Mouse (Mus musculus): ENCODE measurements around the gene Rcl1.

Rcl1 gene

GRCm38 (mm10) chr19:29113746-29114649, 12.8 kb downstream of the Rcl1 start:
- DNase-seq (ENCODE audit: low spot score), result no peak

DNA sequence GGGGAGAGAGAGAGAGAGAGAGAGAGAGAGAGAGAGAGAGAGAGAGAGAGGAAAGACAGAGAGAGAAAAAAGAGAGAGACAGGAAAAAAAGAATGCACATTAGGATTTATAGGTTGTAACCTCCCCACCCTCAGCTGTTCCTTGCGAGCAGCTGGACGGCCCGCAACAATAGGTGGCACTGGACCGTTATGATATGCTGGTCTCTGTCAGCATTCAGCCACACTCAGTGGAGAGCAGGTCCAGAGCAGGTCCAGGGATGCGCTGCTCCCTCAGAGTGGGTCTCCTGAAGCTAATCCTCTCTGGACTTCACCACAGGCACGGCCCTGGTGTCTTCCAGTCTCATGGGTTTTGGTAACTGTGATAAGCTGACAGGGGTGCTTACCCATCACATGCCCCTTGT, 15.6 kb downstream of the Rcl1 start:
- no peak for DNase-seq (ENCODE audit: low spot score)

DNA sequence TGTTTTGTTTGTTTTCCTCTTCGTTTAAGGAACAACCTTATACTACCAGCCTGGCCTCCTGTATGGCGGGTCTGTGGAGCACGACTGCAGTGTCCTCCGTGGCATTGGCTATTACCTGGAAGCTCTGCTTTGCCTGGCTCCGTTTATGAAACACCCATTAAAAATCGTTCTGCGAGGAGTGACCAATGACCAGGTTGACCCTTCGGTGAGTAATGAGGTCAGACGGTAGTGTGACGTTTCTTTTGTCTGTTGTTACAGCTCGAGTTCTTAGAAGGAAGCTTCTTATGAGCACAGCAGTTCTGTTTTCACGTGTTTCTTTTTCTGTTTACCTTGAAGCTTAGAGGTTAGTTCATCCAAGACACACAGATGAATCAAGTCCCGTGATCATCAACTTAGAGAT, 17.0 kb downstream of the Rcl1 start:
- DNase-seq (ENCODE audit: low spot score), result no peak

GRCm38 (mm10) chr19:29120311-29120710, 19.1 kb downstream of the Rcl1 start:
- DNase-seq (ENCODE audit: low spot score), result no peak

DNA sequence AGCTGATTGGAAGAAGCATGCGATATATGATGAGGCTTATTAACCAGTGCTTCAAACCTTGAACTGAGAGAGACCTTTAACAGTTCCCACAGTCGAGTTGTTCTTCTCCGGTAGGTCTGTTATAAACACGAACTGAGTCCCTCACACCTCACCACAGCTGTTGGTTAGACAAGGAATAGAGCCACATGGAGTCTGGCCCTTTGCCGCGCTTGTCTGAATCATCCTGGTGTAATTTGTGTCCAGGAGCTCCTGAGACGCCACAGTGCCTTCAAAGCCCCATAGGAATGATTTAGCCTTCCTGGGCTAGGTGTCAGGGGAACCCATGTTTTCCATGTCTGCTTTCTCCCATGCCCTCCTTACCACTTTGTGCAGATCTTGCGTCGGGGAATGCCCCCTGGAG, 20.2 kb downstream of the Rcl1 start:
- DNase-seq (ENCODE audit: low spot score), result no peak

GRCm38 (mm10) chr19:29124886-29125585, 23.9 kb downstream of the Rcl1 start:
- no peak for DNase-seq (ENCODE audit: low spot score)

DNA sequence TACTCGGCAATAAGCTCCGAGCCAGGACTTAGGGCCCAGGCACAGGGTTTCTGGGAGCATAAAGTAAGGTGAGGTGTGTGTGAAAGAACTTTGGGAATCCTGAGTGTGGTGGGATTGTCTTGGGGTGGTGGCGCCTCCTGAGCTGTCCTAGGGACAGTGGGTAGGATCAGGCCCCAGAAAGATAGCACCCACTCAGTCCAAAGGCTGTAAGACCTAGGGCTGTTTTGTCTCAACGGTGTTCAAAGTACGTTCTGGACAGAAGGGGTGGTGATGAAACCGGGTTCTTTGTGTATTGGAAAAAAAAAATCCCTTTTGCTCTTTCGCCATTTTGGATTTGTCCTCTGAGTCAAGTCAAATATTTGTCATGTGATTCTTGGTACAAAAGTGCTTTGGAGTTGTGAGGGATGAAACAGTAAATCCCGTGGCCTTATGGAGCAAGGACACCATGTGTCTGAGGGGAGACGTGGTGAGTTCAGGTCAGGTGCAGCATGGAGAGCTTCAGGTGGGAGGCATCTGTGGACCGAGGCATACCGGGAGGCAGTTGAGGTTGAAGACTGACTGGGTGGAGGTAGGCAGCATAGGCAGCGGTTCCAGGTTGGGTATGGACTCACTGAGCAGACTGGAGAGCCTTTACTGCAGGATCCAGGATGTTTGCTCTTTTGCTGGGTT, 25.3 kb downstream of the Rcl1 start:
- no peak for DNase-seq (ENCODE audit: low spot score)

- DNase-seq (ENCODE audit: low spot score), result no peak
These were observed 26.2 kb downstream of the Rcl1 start for GRCm38 (mm10) chr19:29127331-29127730.

GRCm38 (mm10) chr19:29128217-29128616, 27.0 kb downstream of the Rcl1 start:
- no peak for DNase-seq (ENCODE audit: low spot score)

GRCm38 (mm10) chr19:29129551-29129950, 28.4 kb downstream of the Rcl1 start:
- DNase-seq (ENCODE audit: low spot score), result no peak

GRCm38 (mm10) chr19:29131171-29131570, 30.0 kb downstream of the Rcl1 start:
- no peak for DNase-seq (ENCODE audit: low spot score)

DNA sequence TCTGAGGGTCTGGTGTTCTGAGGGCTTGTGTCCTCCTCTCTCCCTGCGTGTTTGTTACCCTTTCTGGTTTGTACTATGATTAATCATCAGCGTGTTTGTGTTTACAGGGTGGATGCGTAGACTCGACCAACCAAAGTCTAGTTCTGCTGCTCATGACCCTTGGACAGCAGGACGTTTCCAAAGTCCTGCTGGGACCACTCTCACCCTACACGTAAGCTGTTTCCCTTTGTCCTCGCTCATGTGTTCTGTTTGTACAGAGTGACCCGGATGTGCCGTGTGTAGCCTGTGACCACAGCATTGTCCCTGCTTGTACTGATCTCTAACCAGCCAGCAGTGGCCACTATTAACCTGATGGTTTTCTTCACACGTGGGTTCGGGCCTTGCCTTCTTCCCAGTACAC, 33.1 kb downstream of the Rcl1 start:
- DNase-seq (ENCODE audit: low spot score), result no peak

GRCm38 (mm10) chr19:29135172-29135736, 34.1 kb downstream of the Rcl1 start:
- DNase-seq (ENCODE audit: low spot score), result no peak

GRCm38 (mm10) chr19:29138546-29139270, 37.5 kb downstream of the Rcl1 start:
- peak; percentile 32 for DNase-seq (ENCODE audit: low spot score)

GRCm38 (mm10) chr19:29139699-29140456, 38.7 kb downstream of the Rcl1 start:
- peak; percentile 78 for DNase-seq (ENCODE audit: low spot score)

- DNase-seq (ENCODE audit: low spot score), result no peak
These were observed 39.8 kb downstream of the Rcl1 start for GRCm38 (mm10) chr19:29140933-29141332.

- DNase-seq (ENCODE audit: low spot score), result no peak
These were observed 41.1 kb downstream of the Rcl1 start for GRCm38 (mm10) chr19:29142307-29142706.

GRCm38 (mm10) chr19:29145421-29145820, 44.2 kb downstream of the Rcl1 start:
- DNase-seq (ENCODE audit: low spot score), result no peak

DNA sequence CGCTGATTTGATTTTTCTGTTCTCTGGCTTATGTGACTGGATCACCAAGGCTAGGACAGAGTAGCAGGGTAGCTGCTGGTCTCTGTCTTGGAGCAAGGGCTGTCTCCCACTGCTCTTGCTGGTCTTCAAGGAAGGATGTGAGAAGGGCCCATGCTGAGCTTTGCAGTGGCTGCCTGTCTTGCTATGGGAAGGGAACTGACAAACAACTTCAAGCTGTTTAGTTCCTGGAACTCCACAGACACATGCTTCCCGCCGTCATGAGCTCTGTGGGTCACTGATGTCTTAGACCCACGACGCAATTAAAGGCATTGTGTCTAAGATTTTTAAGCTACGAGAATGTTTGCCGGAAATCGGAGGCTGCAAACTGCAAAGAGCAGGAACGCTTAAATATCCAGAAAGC, 45.6 kb downstream of the Rcl1 start:
- DNase-seq (ENCODE audit: low spot score), result no peak

DNA sequence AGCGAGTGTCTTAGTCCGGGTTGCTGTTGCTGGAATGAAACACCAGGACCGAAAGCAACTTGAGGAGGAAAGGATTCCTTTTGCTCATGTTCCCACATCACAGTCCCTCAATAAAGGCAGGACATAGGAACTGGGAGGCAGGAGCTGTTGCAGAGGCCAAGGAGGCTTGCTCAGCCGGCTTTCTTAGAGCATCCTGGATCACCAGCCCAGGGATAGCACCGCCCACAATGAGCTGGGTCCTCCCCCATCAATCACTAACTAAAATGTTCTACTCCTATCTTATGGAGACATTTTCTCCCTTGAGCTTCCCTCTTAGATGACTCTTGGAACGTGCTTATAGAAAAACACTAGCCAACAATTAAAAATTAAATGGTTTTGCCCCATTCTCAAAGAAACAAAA, 48.4 kb downstream of the Rcl1 start:
- no peak for DNase-seq (ENCODE audit: low spot score)

DNA sequence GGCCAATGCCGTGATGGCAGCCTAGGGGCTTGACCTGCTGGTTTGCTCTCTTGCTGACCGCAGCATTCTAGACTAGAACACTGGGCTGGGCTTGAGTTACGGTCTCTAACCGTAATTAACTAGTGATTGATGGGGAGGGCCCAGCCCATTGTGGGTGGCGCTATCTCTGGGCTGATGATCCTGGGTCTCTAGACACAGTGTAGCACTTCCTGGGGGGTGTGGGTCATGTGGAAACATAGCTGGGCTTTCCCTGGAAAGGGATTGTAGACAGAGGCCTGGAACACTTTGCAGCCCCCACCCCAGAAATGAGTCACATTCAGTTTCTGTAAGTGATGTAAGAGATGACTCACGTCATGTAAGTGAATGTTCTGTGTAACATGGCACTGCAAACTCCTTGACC, 48.9 kb downstream of the Rcl1 start:
- DNase-seq (ENCODE audit: low spot score), result no peak
